Mouse (Mus musculus) ovary, postnatal 36 days (tissue): Measurements from ENCODE around the gene Gm49354.
"Not testable (repeated sequence)": the region's sequence is repeated elsewhere in the genome, so short reads cannot be mapped to it uniquely, and the experiment has no call there.

Source experiments
- DNase-seq: peaks from one replicate; pipeline ENCODE4 v3.0.0; 2022; ENCODE audit warnings: low spot score, mixed read lengths

The Gm49354 gene

GRCm38 (mm10) chr13:59782145-59782544 lies at the start of gene Gm49354:
Gene Gm49354 (minus strand): TSS chr13:59782245.
- no peak for DNase-seq

- DNase-seq = no peak
Measured at GRCm38 (mm10) chr13:59825966-59826365, 43.9 kb upstream of the Gm49354 start.

- DNase-seq = peak; percentile 94
Measured at GRCm38 (mm10) chr13:59822507-59823462, 40.7 kb upstream of the Gm49354 start, which contains the start of gene Tut7. Gene Tut7 (minus strand): TSS chr13:59823147.

- no peak for DNase-seq
Measured at GRCm38 (mm10) chr13:59820836-59821235, 38.8 kb upstream of the Gm49354 start.

GRCm38 (mm10) chr13:59820114-59820513 lies 38.1 kb upstream of the Gm49354 start:
- DNase-seq = no peak

- no peak for DNase-seq
Measured at GRCm38 (mm10) chr13:59817352-59817751, 35.3 kb upstream of the Gm49354 start.

- DNase-seq = no peak
Measured at GRCm38 (mm10) chr13:59814109-59814591, 32.1 kb upstream of the Gm49354 start.

GRCm38 (mm10) chr13:59811581-59811980 lies 29.5 kb upstream of the Gm49354 start:
- no peak for DNase-seq

GRCm38 (mm10) chr13:59801000-59801399 lies 19.0 kb upstream of the Gm49354 start:
- no peak for DNase-seq

- DNase-seq = no peak
Measured at GRCm38 (mm10) chr13:59800077-59800476, 18.0 kb upstream of the Gm49354 start.

- DNase-seq = no peak
Measured at GRCm38 (mm10) chr13:59798306-59798705, 16.3 kb upstream of the Gm49354 start.

GRCm38 (mm10) chr13:59796466-59796848 lies 14.4 kb upstream of the Gm49354 start:
- no peak for DNase-seq

GRCm38 (mm10) chr13:59795807-59796465 lies 13.9 kb upstream of the Gm49354 start:
- no peak for DNase-seq

GRCm38 (mm10) chr13:59794786-59795185 lies 12.7 kb upstream of the Gm49354 start:
- DNase-seq = no peak

GRCm38 (mm10) chr13:59779744-59780264 lies 2.2 kb downstream of the Gm49354 start:
- DNase-seq = not testable (repeated sequence)

- no peak for DNase-seq
Measured at GRCm38 (mm10) chr13:59779213-59779612, 2.8 kb downstream of the Gm49354 start.

GRCm38 (mm10) chr13:59775168-59775567 lies 6.9 kb downstream of the Gm49354 start:
- no peak for DNase-seq

GRCm38 (mm10) chr13:59771257-59771656 lies 10.8 kb downstream of the Gm49354 start:
- peak; percentile 56 for DNase-seq

GRCm38 (mm10) chr13:59770847-59771246 lies 11.2 kb downstream of the Gm49354 start:
- peak; percentile 26 for DNase-seq

GRCm38 (mm10) chr13:59770164-59770562 lies 11.9 kb downstream of the Gm49354 start:
- peak; percentile 77 for DNase-seq

GRCm38 (mm10) chr13:59769296-59770163 lies 12.5 kb downstream of the Gm49354 start, which contains the start of gene Isca1:
Gene Isca1 (minus strand): TSS chr13:59769810.
- DNase-seq = peak; percentile 99
